Mouse (Mus musculus) embryonic fibroblast, embryonic 13.5 days (primary cell): ENCODE measurements around the gene Glyat. TPM values are rescaled to one million over a fixed set of nuclear protein-coding genes. Genes with fewer than 3 reads are reported as not detected.
"Not testable (repeated sequence)": the region's sequence is repeated elsewhere in the genome, so short reads cannot be mapped to it uniquely, and the experiment has no call there.

ENCODE experiments used
- H3K27ac ChIP-seq: 2 replicates; pipeline ENCODE4 v1.5.1; 2012; ENCODE audit warnings: low read length, control low read depth, inconsistent platforms; ENCODE audit not compliant: insufficient read depth
- H3K4me1 ChIP-seq: 2 replicates; pipeline ENCODE4 v1.6.1; 2011; ENCODE audit warnings: low read length; ENCODE audit not compliant: control insufficient read depth, insufficient read depth
- H3K4me3 ChIP-seq: 2 replicates; pipeline ENCODE4 v1.5.1; 2011; ENCODE audit warnings: mild to moderate bottlenecking, control low read depth, low read length; ENCODE audit not compliant: insufficient read depth
- CTCF ChIP-seq: IDR thresholded peaks from 2 replicates; pipeline ENCODE4 v1.5.1; 2011; ENCODE audit warnings: mild to moderate bottlenecking, control low read depth, low read length, moderate library complexity, borderline replicate concordance; ENCODE audit not compliant: insufficient read depth
- POLR2A ChIP-seq: IDR thresholded peaks from 2 replicates; pipeline ENCODE4 v1.6.1; 2011; ENCODE audit warnings: low read depth, mild to moderate bottlenecking, control low read depth, low read length, moderate library complexity
- polyA plus RNA-seq: library from polyadenylated mRNA; stranded (reverse); fragments of >200 nt; gene quantifications from 2 replicates; pipeline ENCODE4 v1.2.4, GENCODE M21; 2011; ENCODE audit warnings: low read depth; ENCODE audit not compliant: missing spikeins, insufficient read length

The Glyat gene
- polyA plus RNA-seq, 1 experiment: not detected

- H3K4me3 ChIP-seq: no peak overlapping the region
- no peak for TF ChIP-seq CTCF
- no peak for TF ChIP-seq POLR2A
- H3K4me1 ChIP-seq: no peaks in the 10 kb centered on the region
- no peak overlapping the region for H3K27ac ChIP-seq
These were observed 32.2 kb upstream of the Glyat start for GRCm38 (mm10) chr19:12600684-12601480.

GRCm38 (mm10) chr19:12608336-12608735, 24.8 kb upstream of the Glyat start:
- no peaks in the 10 kb centered on the region for H3K4me1 ChIP-seq
- no peak for TF ChIP-seq POLR2A
- TF ChIP-seq CTCF: no peak
- H3K27ac ChIP-seq: no peak overlapping the region

GRCm38 (mm10) chr19:12613646-12614045, 19.5 kb upstream of the Glyat start:
- Histone ChIP-seq H3K4me3 (no peak overlapping the region), H3K27ac (no peak overlapping the region), H3K4me1 (no peaks in the 10 kb centered on the region)
- no peak for TF ChIP-seq POLR2A
- TF ChIP-seq CTCF: no peak

More at GRCm38 (mm10) chr19:12608336-12608735, 24.8 kb upstream of the Glyat start:
- H3K4me3 ChIP-seq: no peak overlapping the region

GRCm38 (mm10) chr19:12634259-12634658, 1.2 kb downstream of the Glyat start:
- Histone ChIP-seq H3K4me3 (no peak overlapping the region), H3K4me1 (no peaks in the 10 kb centered on the region), H3K27ac (no peak overlapping the region)
- TF ChIP-seq CTCF: no peak
- TF ChIP-seq POLR2A: no peak

GRCm38 (mm10) chr19:12634963-12635362, 1.9 kb downstream of the Glyat start:
- no peak overlapping the region for H3K27ac ChIP-seq
- H3K4me3 ChIP-seq: no peak overlapping the region
- H3K4me1 ChIP-seq: no peaks in the 10 kb centered on the region
- no peak for TF ChIP-seq POLR2A
- TF ChIP-seq CTCF: no peak

- H3K4me1 ChIP-seq: no peaks in the 10 kb centered on the region
- no peak overlapping the region for H3K4me3 ChIP-seq
- H3K27ac ChIP-seq: no peak overlapping the region
- no peak for TF ChIP-seq POLR2A
These were observed 3.8 kb downstream of the Glyat start for GRCm38 (mm10) chr19:12636863-12637262.

GRCm38 (mm10) chr19:12638049-12638448, 4.9 kb downstream of the Glyat start:
- no peak overlapping the region for H3K27ac ChIP-seq
- no peak for TF ChIP-seq POLR2A
- TF ChIP-seq CTCF: no peak
- H3K4me1 ChIP-seq: no peaks in the 10 kb centered on the region
- H3K4me3 ChIP-seq: no peak overlapping the region

- Histone ChIP-seq H3K4me1 (no peaks in the 10 kb centered on the region), H3K27ac (no peak overlapping the region), H3K4me3 (no peak overlapping the region)
- TF ChIP-seq POLR2A: no peak
- no peak for TF ChIP-seq CTCF
These were observed 16.4 kb downstream of the Glyat start for GRCm38 (mm10) chr19:12649511-12649910.

GRCm38 (mm10) chr19:12666156-12666555, 33.0 kb downstream of the Glyat start:
- H3K4me1 ChIP-seq: no peaks in the 10 kb centered on the region
- no peak overlapping the region for H3K27ac ChIP-seq
- no peak overlapping the region for H3K4me3 ChIP-seq
- TF ChIP-seq POLR2A (no peak), CTCF (no peak)

GRCm38 (mm10) chr19:12668601-12669000, 35.5 kb downstream of the Glyat start:
- not testable (repeated sequence) for H3K4me3 ChIP-seq, H3K4me1 ChIP-seq, H3K27ac ChIP-seq

- no peaks in the 10 kb centered on the region for H3K4me1 ChIP-seq
- H3K27ac ChIP-seq: no peak within 1 kb of the TSS
- H3K4me3 ChIP-seq: no peak within 1 kb of the TSS
- no peak for TF ChIP-seq CTCF
- TF ChIP-seq POLR2A: no peak
These were observed 37.0 kb downstream of the Glyat start, which contains the start of gene Olfr1442 for GRCm38 (mm10) chr19:12670139-12670538. Olfr1442 (plus strand) TSS chr19:12670439.
